Comparison of ENCODE assay signal across 8 mouse cellular contexts in genomic region chr1:133130638-133131560, GRCm38 (mm10). TPM values are rescaled to one million over a fixed set of nuclear protein-coding genes. Genes with fewer than 3 reads are reported as not detected.
DNase-seq lines count a peak whose midpoint lies in the region; ATAC-seq and TF ChIP-seq lines count a peak whose summit lies in the region.

Ppp1r15b (plus strand) TSS chr1:133131143.

- TF ChIP-seq CTCF in bone marrow macrophage, adult 2 months (IDR thresholded peaks at IDR 0.05; ENCODE audit: low read depth, low read length), result no peak
- TF ChIP-seq CTCF in embryonic fibroblast, embryonic 13.5 days (IDR thresholded peaks at IDR 0.05; ENCODE audit: borderline replicate concordance, insufficient read depth, low read length), result no peak

- ATAC-seq in kidney, embryonic 14.5 days (ENCODE audit: low FRiP score, low TSS enrichment), result peak; percentile 99
- peak; percentile 99 for ATAC-seq in limb, embryonic 15.5 days (ENCODE audit: insufficient number of reproducible peaks, low FRiP score, low TSS enrichment, low read depth)

- no peaks in the 10 kb centered on the region for H3K9me3 ChIP-seq in kidney, embryonic 14.5 days (ENCODE audit: control insufficient read depth, low read length)
- H3K9me3 ChIP-seq in limb, embryonic 15.5 days, result no peaks in the 10 kb centered on the region

- peak within 1 kb of the TSS; percentile 97 for H3K4me2 ChIP-seq in kidney, embryonic 14.5 days (replicated peaks; ENCODE audit: low read depth, low read length)
- H3K4me2 ChIP-seq in limb, embryonic 15.5 days, result peak within 1 kb of the TSS; percentile 90

- TF ChIP-seq POLR2A in bone marrow macrophage, adult 2 months (IDR thresholded peaks at IDR 0.05; ENCODE audit: borderline replicate concordance, low read depth, low read length), result no peak
- peak; percentile 81 for TF ChIP-seq POLR2A in embryonic fibroblast, embryonic 13.5 days (IDR thresholded peaks at IDR 0.05; ENCODE audit: low read depth, low read length)

- H3K9ac ChIP-seq in kidney, embryonic 14.5 days (ENCODE audit: low read depth, low read length), result peak within 1 kb of the TSS; percentile 97
- H3K9ac ChIP-seq in limb, embryonic 15.5 days, result peak within 1 kb of the TSS; percentile 91

- H3K4me3 ChIP-seq in bone marrow macrophage, adult 2 months (ENCODE audit: insufficient read depth, low read length), result peak within 1 kb of the TSS; percentile 84
- H3K4me3 ChIP-seq in embryonic fibroblast, embryonic 13.5 days (ENCODE audit: insufficient read depth, low read length), result peak within 1 kb of the TSS; percentile 92
- peak within 1 kb of the TSS; percentile 96 for H3K4me3 ChIP-seq in kidney, embryonic 14.5 days (ENCODE audit: low read length)
- peak within 1 kb of the TSS; percentile 94 for H3K4me3 ChIP-seq in limb, embryonic 15.5 days

- peak within 1 kb of the TSS; percentile 89 for H3K27ac ChIP-seq in bone marrow macrophage, adult 2 months (ENCODE audit: insufficient read depth, low read depth, low read length)
- peak within 1 kb of the TSS; percentile 99 for H3K27ac ChIP-seq in embryonic fibroblast, embryonic 13.5 days (ENCODE audit: insufficient read depth, low read length)
- H3K27ac ChIP-seq in kidney, embryonic 14.5 days (ENCODE audit: low read depth, low read length), result peak within 1 kb of the TSS; percentile 92
- H3K27ac ChIP-seq in limb, embryonic 15.5 days, result peak within 1 kb of the TSS; percentile 97

- WGBS in kidney, embryonic 14.5 days, result under 1% methylated on average over 71 of the region's 72 CpGs
- WGBS in limb, embryonic 15.5 days, result under 1% methylated on average over 72 of the region's 72 CpGs

- H3K4me1 ChIP-seq in bone marrow macrophage, adult 2 months (ENCODE audit: control insufficient read depth, insufficient read depth, low read length), result peaks cover 12% of the 10 kb centered on the region
- H3K4me1 ChIP-seq in embryonic fibroblast, embryonic 13.5 days (ENCODE audit: control insufficient read depth, insufficient read depth, low read length), result no peaks in the 10 kb centered on the region
- peaks cover 17% of the 10 kb centered on the region for H3K4me1 ChIP-seq in kidney, embryonic 14.5 days (ENCODE audit: control insufficient read depth, insufficient read depth, low read length)
- peaks cover 37% of the 10 kb centered on the region for H3K4me1 ChIP-seq in limb, embryonic 15.5 days

- peaks cover 10% of the 10 kb centered on the region; the same call in 1 of the 2 replicates for H3K36me3 ChIP-seq in kidney, embryonic 14.5 days (ENCODE audit: control insufficient read depth, insufficient read depth, low read length)
- no peaks in the 10 kb centered on the region for H3K36me3 ChIP-seq in limb, embryonic 15.5 days

- DNase-seq in A20 (ENCODE audit: low read depth, low spot score), result peak; percentile 100
- DNase-seq in heart, adult 9 months (ENCODE audit: low spot score in 2 of 2), result peak; percentile 99 to 100
- peak; percentile 98 to 99 for DNase-seq in monocyte, adult 2 months (ENCODE audit: low read depth in 1 of 2, low spot score in 2 of 2)
- peak; percentile 100 for DNase-seq in spleen, postnatal 36 days (ENCODE audit: low spot score in 2 of 2)

- H3K27me3 ChIP-seq in kidney, embryonic 14.5 days (ENCODE audit: control insufficient read depth, insufficient read depth, low read length), result no peaks in the 10 kb centered on the region
- H3K27me3 ChIP-seq in limb, embryonic 15.5 days, result no peaks in the 10 kb centered on the region

RNA-seq across cellular contexts. Expression of gene Ppp1r15b, which starts in this region (rescaled TPM):
- polyA plus RNA-seq in bone marrow macrophage, adult 2 months (2012; ENCODE audit: insufficient read depth, insufficient read length, missing spikeins), result 36.1 and 37.4 TPM in 2 replicates
- polyA plus RNA-seq in embryonic fibroblast, embryonic 13.5 days (2011; ENCODE audit: insufficient read length, low read depth, missing spikeins), result 55.8 and 63.3 TPM in 2 replicates
- 17.9 and 49.4 TPM in 2 replicates for polyA plus RNA-seq in kidney, embryonic 14.5 days (2014; fragmentation: Nextera tagmentation; extraction: Ambion mirVana)
- polyA plus RNA-seq in limb, embryonic 15.5 days (2015; fragmentation: Nextera tagmentation; extraction: Ambion mirVana), result 34.5 and 36.6 TPM in 2 replicates

Comparison
In these comparisons a context has a peak if more than half of its experiments do, and no peak if none do; other contexts are left out.
1. Peak in every context shown above with its lines: DNase-seq, ATAC-seq, H3K4me3 ChIP-seq and H3K27ac ChIP-seq.